In genomic region chr2:32572196-32572595, GRCm38 (mm10) we compare ENCODE assay signal across 14 mouse cellular contexts. TPM values are rescaled to one million over a fixed set of nuclear protein-coding genes. Genes with fewer than 3 reads are reported as not detected.
DNase-seq lines count a peak whose midpoint lies in the region; ATAC-seq and TF ChIP-seq lines count a peak whose summit lies in the region.
"Had no signal": no experiment of that assay in that cellular context is flagged by ENCODE, and none has a peak within 500 bp of the region (broad histone marks: within the 10 kb centered on the region; RNA-seq: fewer than 3 reads in every experiment).

No protein-coding gene starts in this region.

- intact Hi-C loops in heart, postnatal 10 days (cut with DNase I), result loop anchor here (5.0 kb wide), 1 partner anchor 35 kb away; no protein-coding TSS in a partner anchor

- H3K4me2 ChIP-seq in forebrain, embryonic 16.5 days (ENCODE audit: low read length), result no peak overlapping the region
- peak overlapping the region; percentile 82; the same call in 1 of the 2 replicates for H3K4me2 ChIP-seq in neural tube, embryonic 12.5 days (replicated peaks)
- H3K4me2 ChIP-seq in liver, embryonic 12.5 days, result peak overlapping the region; percentile 89

- no peak for ATAC-seq in forebrain, embryonic 16.5 days
- ATAC-seq in neural tube, embryonic 12.5 days (ENCODE audit: low FRiP score, low read depth), result no peak
- ATAC-seq in liver, embryonic 12.5 days, result no peak
- ATAC-seq: inflammation-experienced regulatory T-cells, adult 6 months; Patski had no signal

- TF ChIP-seq CTCF in lung, adult 2 months (IDR thresholded peaks at IDR 0.05; ENCODE audit: insufficient read depth, low read length), result no peak

- 93% methylated on average over 11 of the region's 11 CpGs for WGBS in forebrain, embryonic 10.5 days
- WGBS in forebrain, embryonic 16.5 days, result 88% methylated on average over 11 of the region's 11 CpGs
- 89% methylated on average over 11 of the region's 11 CpGs for WGBS in neural tube, embryonic 12.5 days
- WGBS in liver, embryonic 12.5 days (ENCODE audit: insufficient replicate concordance), result 88% methylated on average over 11 of the region's 11 CpGs
- WGBS in lung, adult 2 months, result 88% methylated on average over 11 of the region's 11 CpGs

- peaks cover 33% of the 10 kb centered on the region for H3K36me3 ChIP-seq in forebrain, embryonic 10.5 days (replicated peaks)
- H3K36me3 ChIP-seq in forebrain, embryonic 16.5 days (ENCODE audit: control insufficient read depth, insufficient read depth), result peaks cover 6% of the 10 kb centered on the region; the same call in 1 of the 2 replicates
- H3K36me3 ChIP-seq in neural tube, embryonic 12.5 days, result peaks cover 20% of the 10 kb centered on the region
- H3K36me3 ChIP-seq in liver, embryonic 12.5 days, result peaks cover 22% of the 10 kb centered on the region

- H3K4me1 ChIP-seq in forebrain, embryonic 10.5 days, result peaks cover 28% of the 10 kb centered on the region
- H3K4me1 ChIP-seq in forebrain, embryonic 16.5 days (replicated peaks; ENCODE audit: control insufficient read depth, insufficient read depth, low read length), result peaks cover 19% of the 10 kb centered on the region
- H3K4me1 ChIP-seq in neural tube, embryonic 12.5 days, result peaks cover 8% of the 10 kb centered on the region
- peaks cover 28% of the 10 kb centered on the region for H3K4me1 ChIP-seq in liver, embryonic 12.5 days
- peaks cover 3% of the 10 kb centered on the region; the same call in 1 of the 2 replicates for H3K4me1 ChIP-seq in lung, adult 2 months (ENCODE audit: control insufficient read depth, insufficient read depth, low read length)

- TF ChIP-seq POLR2A in lung, adult 2 months (IDR thresholded peaks at IDR 0.05; ENCODE audit: borderline replicate concordance, extremely low read depth, low read depth, low read length), result no peak

- H3K4me3 ChIP-seq in forebrain, embryonic 10.5 days, result peak overlapping the region; percentile 71
- H3K4me3 ChIP-seq in forebrain, embryonic 16.5 days (replicated peaks; ENCODE audit: low read length), result no peak overlapping the region
- H3K4me3 ChIP-seq in neural tube, embryonic 12.5 days, result no peak overlapping the region
- H3K4me3 ChIP-seq in liver, embryonic 12.5 days, result no peak overlapping the region
- H3K4me3 ChIP-seq in lung, adult 2 months (replicated peaks; ENCODE audit: extremely low read depth, low read depth, low read length), result no peak overlapping the region

- H3K9me3 ChIP-seq in forebrain, embryonic 10.5 days, result no peaks in the 10 kb centered on the region
- no peaks in the 10 kb centered on the region for H3K9me3 ChIP-seq in forebrain, embryonic 16.5 days (ENCODE audit: control insufficient read depth, low read length)
- no peaks in the 10 kb centered on the region for H3K9me3 ChIP-seq in neural tube, embryonic 12.5 days
- no peaks in the 10 kb centered on the region for H3K9me3 ChIP-seq in liver, embryonic 12.5 days (replicated peaks)

- DNase-seq in forebrain, embryonic 10.5 days (ENCODE audit: extremely low spot score, low spot score), result no peak
- no peak for DNase-seq in neural tube, embryonic 10.5 days (ENCODE audit: extremely low spot score, low spot score)
- no peak for DNase-seq in urinary bladder, postnatal 4 days (ENCODE audit: low spot score in 2 of 2)
- DNase-seq in heart, postnatal 10 days, result no peak
- no peak for DNase-seq in lung, adult 2 months
- DNase-seq: adrenal gland, postnatal 10 days; lung, postnatal 36 days; right cerebral cortex, postnatal 14 days had no signal

- peaks cover 14% of the 10 kb centered on the region for H3K27me3 ChIP-seq in forebrain, embryonic 10.5 days (ENCODE audit: poor library complexity, severe bottlenecking)
- no peaks in the 10 kb centered on the region for H3K27me3 ChIP-seq in forebrain, embryonic 16.5 days (replicated peaks; ENCODE audit: control insufficient read depth, insufficient read depth, low read length)
- H3K27me3 ChIP-seq in neural tube, embryonic 12.5 days (replicated peaks), result peaks cover 6% of the 10 kb centered on the region; the same call in 1 of the 2 replicates
- H3K27me3 ChIP-seq in liver, embryonic 12.5 days (replicated peaks), result peaks cover 21% of the 10 kb centered on the region
- H3K27me3 ChIP-seq: Patski had no signal

- no peak overlapping the region for H3K27ac ChIP-seq in forebrain, embryonic 10.5 days
- H3K27ac ChIP-seq in forebrain, embryonic 16.5 days (ENCODE audit: low read length), result no peak overlapping the region
- no peak overlapping the region for H3K27ac ChIP-seq in neural tube, embryonic 12.5 days
- H3K27ac ChIP-seq in liver, embryonic 12.5 days, result no peak overlapping the region

- no peak overlapping the region for H3K9ac ChIP-seq in forebrain, embryonic 16.5 days (replicated peaks; ENCODE audit: low read depth, low read length)
- H3K9ac ChIP-seq in neural tube, embryonic 12.5 days, result no peak overlapping the region
- H3K9ac ChIP-seq in liver, embryonic 12.5 days, result no peak overlapping the region

RNA-seq across cellular contexts. Expression of gene Dpm2, which starts 1.5 kb away (rescaled TPM):
- 104 and 105 TPM in 2 replicates for polyA plus RNA-seq in forebrain, embryonic 10.5 days (2016; fragmentation: Nextera tagmentation; extraction: Ambion mirVana)
- 136 and 141 TPM in 2 replicates for polyA plus RNA-seq in forebrain, embryonic 16.5 days (2015; fragmentation: Nextera tagmentation; extraction: Ambion mirVana)
- 121 and 124 TPM in 2 replicates for polyA plus RNA-seq in neural tube, embryonic 12.5 days (2016; fragmentation: Nextera tagmentation; extraction: Ambion mirVana)
- 69.5 and 73.8 TPM in 2 replicates for polyA plus RNA-seq in liver, embryonic 12.5 days (2016; fragmentation: Nextera tagmentation; extraction: Ambion mirVana)
- 10 to 100 TPM; 31.2 to 32.6 TPM for total RNA-seq in heart, postnatal 10 days (2021)
- polyA plus RNA-seq in lung, adult 2 months (2012; rRNA removed), result 116 and 118 TPM in 2 replicates

RNA-seq across cellular contexts. Expression of gene Pip5kl1, which starts 2.4 kb away (rescaled TPM):
- 1.8 TPM in 2 replicates for polyA plus RNA-seq in forebrain, embryonic 10.5 days (2016; fragmentation: Nextera tagmentation; extraction: Ambion mirVana)
- polyA plus RNA-seq in forebrain, embryonic 16.5 days (2015; fragmentation: Nextera tagmentation; extraction: Ambion mirVana), result 3.9 and 6.8 TPM in 2 replicates
- polyA plus RNA-seq in neural tube, embryonic 12.5 days (2016; fragmentation: Nextera tagmentation; extraction: Ambion mirVana), result 3.9 and 4.0 TPM in 2 replicates
- polyA plus RNA-seq in liver, embryonic 12.5 days (2016; fragmentation: Nextera tagmentation; extraction: Ambion mirVana), result 0.13 TPM in 1 of 2 replicates, not detected in the other
- not detected for total RNA-seq in heart, postnatal 10 days (2021)
- 0.12 and 0.55 TPM in 2 replicates for polyA plus RNA-seq in lung, adult 2 months (2012; rRNA removed)
- total RNA-seq: adrenal gland, postnatal 10 days had no signal
- polyA plus RNA-seq: inflammation-experienced regulatory T-cells, adult 6 months had no signal

RNA-seq across cellular contexts. Expression of gene 9430097D07Rik, which starts 3.3 kb away (rescaled TPM):
- polyA plus RNA-seq in forebrain, embryonic 10.5 days (2016; fragmentation: Nextera tagmentation; extraction: Ambion mirVana), result 0.19 and 0.30 TPM in 2 replicates
- 0.42 and 0.60 TPM in 2 replicates for polyA plus RNA-seq in forebrain, embryonic 16.5 days (2015; fragmentation: Nextera tagmentation; extraction: Ambion mirVana)
- 0.25 and 0.69 TPM in 2 replicates for polyA plus RNA-seq in neural tube, embryonic 12.5 days (2016; fragmentation: Nextera tagmentation; extraction: Ambion mirVana)
- not detected in 2 replicates for polyA plus RNA-seq in liver, embryonic 12.5 days (2016; fragmentation: Nextera tagmentation; extraction: Ambion mirVana)
- total RNA-seq in heart, postnatal 10 days (2021), result not detected
- not detected in 2 replicates for polyA plus RNA-seq in lung, adult 2 months (2012; rRNA removed)
- total RNA-seq: adrenal gland, postnatal 10 days had no signal
- polyA plus RNA-seq: stomach, embryonic 14.5 days had no signal

RNA-seq across cellular contexts. Expression of gene St6galnac4, which starts 14.7 kb away (rescaled TPM):
- 15.7 and 17.6 TPM in 2 replicates for polyA plus RNA-seq in forebrain, embryonic 10.5 days (2016; fragmentation: Nextera tagmentation; extraction: Ambion mirVana)
- 27.4 and 29.6 TPM in 2 replicates for polyA plus RNA-seq in forebrain, embryonic 16.5 days (2015; fragmentation: Nextera tagmentation; extraction: Ambion mirVana)
- polyA plus RNA-seq in neural tube, embryonic 12.5 days (2016; fragmentation: Nextera tagmentation; extraction: Ambion mirVana), result 20.4 and 21.4 TPM in 2 replicates
- polyA plus RNA-seq in liver, embryonic 12.5 days (2016; fragmentation: Nextera tagmentation; extraction: Ambion mirVana), result 17.5 and 18.9 TPM in 2 replicates
- 10 to 100 TPM; 29.3 to 31.8 TPM for total RNA-seq in heart, postnatal 10 days (2021)
- polyA plus RNA-seq in lung, adult 2 months (2012; rRNA removed), result 39.5 and 40.4 TPM in 2 replicates

RNA-seq across cellular contexts. Expression of gene St6galnac6, which starts 27.3 kb away (rescaled TPM):
- polyA plus RNA-seq in forebrain, embryonic 10.5 days (2016; fragmentation: Nextera tagmentation; extraction: Ambion mirVana), result 13.3 and 13.8 TPM in 2 replicates
- polyA plus RNA-seq in forebrain, embryonic 16.5 days (2015; fragmentation: Nextera tagmentation; extraction: Ambion mirVana), result 18.3 and 21.6 TPM in 2 replicates
- polyA plus RNA-seq in neural tube, embryonic 12.5 days (2016; fragmentation: Nextera tagmentation; extraction: Ambion mirVana), result 10.1 and 11.5 TPM in 2 replicates
- polyA plus RNA-seq in liver, embryonic 12.5 days (2016; fragmentation: Nextera tagmentation; extraction: Ambion mirVana), result 14.5 and 15.4 TPM in 2 replicates
- total RNA-seq in heart, postnatal 10 days (2021), result 100 to 1,000 TPM in 1 of 2 experiments, 10 to 100 TPM in 1; 87.9 to 103 TPM
- polyA plus RNA-seq in lung, adult 2 months (2012; rRNA removed), result 59.0 and 59.8 TPM in 2 replicates
